Mouse (Mus musculus) cerebellum, adult 18-20 months (tissue): ENCODE measurements around the gene Abhd2.

Experiments
- DNase-seq, 2 experiments: peaks; one replicate each; pipeline ENCODE4 v3.0.0; 2021

Abhd2 gene

GRCm38 (mm10) chr7:79295196-79295826, 22.3 kb downstream of the Abhd2 start:
- DNase-seq: no peak

GRCm38 (mm10) chr7:79298681-79299080, 25.7 kb downstream of the Abhd2 start:
- DNase-seq: no peak

GRCm38 (mm10) chr7:79299548-79299947, 26.5 kb downstream of the Abhd2 start:
- no peak for DNase-seq

GRCm38 (mm10) chr7:79300432-79301151, 27.6 kb downstream of the Abhd2 start:
- no peak for DNase-seq

- DNase-seq: no peak
Observed at GRCm38 (mm10) chr7:79302145-79302544, 29.1 kb downstream of the Abhd2 start.

GRCm38 (mm10) chr7:79302586-79302985, 29.6 kb downstream of the Abhd2 start:
- DNase-seq: no peak

- DNase-seq: peak; percentile 63
Observed at GRCm38 (mm10) chr7:79303183-79303761, 30.3 kb downstream of the Abhd2 start.

GRCm38 (mm10) chr7:79308455-79309030, 35.5 kb downstream of the Abhd2 start:
- DNase-seq: no peak

- DNase-seq: no peak
Observed at GRCm38 (mm10) chr7:79309247-79310190, 36.5 kb downstream of the Abhd2 start.

- DNase-seq: no peak
Observed at GRCm38 (mm10) chr7:79310191-79310555, 37.2 kb downstream of the Abhd2 start.

- peak in 1 of 2 experiments; percentile 19 for DNase-seq
Observed at GRCm38 (mm10) chr7:79311420-79311988, 38.5 kb downstream of the Abhd2 start.

GRCm38 (mm10) chr7:79312246-79312645, 39.2 kb downstream of the Abhd2 start:
- no peak for DNase-seq

- peak in 1 of 2 experiments; percentile 24 for DNase-seq
Observed at GRCm38 (mm10) chr7:79313519-79314059, 40.6 kb downstream of the Abhd2 start.

GRCm38 (mm10) chr7:79314517-79314916, 41.5 kb downstream of the Abhd2 start:
- no peak for DNase-seq

- peak; percentile 47 to 58 for DNase-seq
Observed at GRCm38 (mm10) chr7:79315149-79315548, 42.1 kb downstream of the Abhd2 start.

GRCm38 (mm10) chr7:79316069-79316695, 43.2 kb downstream of the Abhd2 start:
- DNase-seq: no peak

GRCm38 (mm10) chr7:79317576-79317975, 44.6 kb downstream of the Abhd2 start:
- no peak for DNase-seq

GRCm38 (mm10) chr7:79318110-79318801, 45.3 kb downstream of the Abhd2 start:
- no peak for DNase-seq

GRCm38 (mm10) chr7:79323855-79324254, 50.9 kb downstream of the Abhd2 start:
- DNase-seq: no peak

- peak in 1 of 2 experiments; percentile 33 for DNase-seq
Observed at GRCm38 (mm10) chr7:79328769-79329168, 55.8 kb downstream of the Abhd2 start.

- no peak for DNase-seq
Observed at GRCm38 (mm10) chr7:79331197-79331596, 58.2 kb downstream of the Abhd2 start.
